ENCODE assay signal across 8 mouse cellular contexts in genomic region chr11:106083708-106084701, GRCm38 (mm10). TPM values are rescaled to one million over a fixed set of nuclear protein-coding genes. Genes with fewer than 3 reads are reported as not detected.
DNase-seq lines count a peak whose midpoint lies in the region; ATAC-seq lines count a peak whose summit lies in the region.

Gene Map3k3, plus strand, starts transcription at chr11:106084613.

- H3K9me3 ChIP-seq in forebrain, embryonic 14.5 days (replicated peaks; ENCODE audit: control insufficient read depth, low read length) = no peaks in the 10 kb centered on the region
- H3K9me3 ChIP-seq in neural tube, embryonic 15.5 days (replicated peaks) = no peaks in the 10 kb centered on the region

- H3K4me3 ChIP-seq in forebrain, embryonic 14.5 days (ENCODE audit: low read depth, low read length) = peak within 1 kb of the TSS; percentile 85
- peak within 1 kb of the TSS; percentile 97 for H3K4me3 ChIP-seq in neural tube, embryonic 15.5 days (replicated peaks)

- no peaks in the 10 kb centered on the region for H3K27me3 ChIP-seq in forebrain, embryonic 14.5 days (replicated peaks; ENCODE audit: control insufficient read depth, insufficient read depth, low read length)
- H3K27me3 ChIP-seq in neural tube, embryonic 15.5 days (replicated peaks) = no peaks in the 10 kb centered on the region

- peak within 1 kb of the TSS; percentile 96 for H3K27ac ChIP-seq in forebrain, embryonic 14.5 days (ENCODE audit: low read depth, low read length)
- peak within 1 kb of the TSS; percentile 96 for H3K27ac ChIP-seq in neural tube, embryonic 15.5 days (replicated peaks)

- H3K9ac ChIP-seq in forebrain, embryonic 14.5 days (ENCODE audit: low read length) = peak within 1 kb of the TSS; percentile 90
- H3K9ac ChIP-seq in neural tube, embryonic 15.5 days (replicated peaks) = peak within 1 kb of the TSS; percentile 96

- no peaks in the 10 kb centered on the region for H3K36me3 ChIP-seq in forebrain, embryonic 14.5 days (ENCODE audit: control insufficient read depth, insufficient read depth, low read length)
- no peaks in the 10 kb centered on the region for H3K36me3 ChIP-seq in neural tube, embryonic 15.5 days

- peak; percentile 97 for ATAC-seq in forebrain, embryonic 14.5 days
- peak; percentile 99 for ATAC-seq in neural tube, embryonic 15.5 days (ENCODE audit: low FRiP score)

- peaks cover 7% of the 10 kb centered on the region for H3K4me1 ChIP-seq in forebrain, embryonic 14.5 days (ENCODE audit: control insufficient read depth, insufficient read depth, low read length)
- peaks cover 25% of the 10 kb centered on the region for H3K4me1 ChIP-seq in neural tube, embryonic 15.5 days

- H3K4me2 ChIP-seq in forebrain, embryonic 14.5 days (ENCODE audit: low read length) = peak within 1 kb of the TSS; percentile 70
- peak within 1 kb of the TSS; percentile 68 for H3K4me2 ChIP-seq in neural tube, embryonic 15.5 days

- intact Hi-C loops in heart, postnatal 14 days (cut with DNase I) = no loop called here

- under 1% methylated on average over 69 of the region's 69 CpGs for WGBS in forebrain, embryonic 14.5 days
- under 1% methylated on average over 69 of the region's 69 CpGs for WGBS in neural tube, embryonic 15.5 days

- DNase-seq in ES-CJ7 (ENCODE audit: low read depth, low spot score) = peak; percentile 100
- peak; percentile 99 for DNase-seq in cerebellum, adult 11 months
- DNase-seq in forebrain, embryonic 14.5 days (ENCODE audit: low spot score) = peak; percentile 100
- peak; percentile 97 to 98 for DNase-seq in heart, postnatal 14 days
- peak; percentile 100 for DNase-seq in layer of hippocampus, adult 11-12 months (ENCODE audit: low spot score)
- DNase-seq in lung, adult 18-20 months = peak; percentile 100
- DNase-seq in testis, postnatal 14 days (ENCODE audit: low spot score) = peak; percentile 100

RNA-seq across cellular contexts. Expression of gene Map3k3, which starts in this region (rescaled TPM):
- 9.0 and 11.0 TPM in 2 replicates for polyA plus RNA-seq in forebrain, embryonic 14.5 days (2014; fragmentation: Nextera tagmentation; extraction: Ambion mirVana)
- total RNA-seq in heart, postnatal 14 days (2021) = 10 to 100 TPM; 45.9 to 47.1 TPM
- polyA plus RNA-seq in neural tube, embryonic 15.5 days (2015; fragmentation: Nextera tagmentation; extraction: Ambion mirVana) = 13.1 and 15.9 TPM in 2 replicates

Comparison
In these comparisons a context has a peak if more than half of its experiments do, and no peak if none do; other contexts are left out.
1. Peak in every context shown above with its lines: DNase-seq, ATAC-seq, H3K4me3 ChIP-seq and H3K27ac ChIP-seq.